Mouse (Mus musculus) 3T3-L1 (cell line): ENCODE data around the gene Smbd1.

Source experiments
- DNase-seq: peaks from one replicate; pipeline ENCODE4 v3.0.0-alpha.2; 2015; ENCODE audit warnings: low read depth, low spot score

Smbd1 gene

GRCm38 (mm10) chr16:32813362-32813761 lies 3.1 kb upstream of the Smbd1 start:
- peak; percentile 19 for DNase-seq

GRCm38 (mm10) chr16:32812888-32813361 lies 2.6 kb upstream of the Smbd1 start:
- peak; percentile 93 for DNase-seq

GRCm38 (mm10) chr16:32807408-32808185 lies 2.7 kb downstream of the Smbd1 start:
- no peak for DNase-seq

GRCm38 (mm10) chr16:32805151-32805550 lies 5.1 kb downstream of the Smbd1 start:
- DNase-seq, result no peak

- no peak for DNase-seq
Observed at GRCm38 (mm10) chr16:32803901-32804300, 6.4 kb downstream of the Smbd1 start.

GRCm38 (mm10) chr16:32803252-32803853 lies 6.9 kb downstream of the Smbd1 start:
- DNase-seq, result peak; percentile 52

GRCm38 (mm10) chr16:32797426-32797689 lies 12.9 kb downstream of the Smbd1 start, which contains the start of gene Muc20:
Muc20 (minus strand) TSS chr16:32797435.
- DNase-seq, result no peak

GRCm38 (mm10) chr16:32796676-32797425 lies 13.4 kb downstream of the Smbd1 start:
- DNase-seq, result no peak

- DNase-seq, result no peak
Observed at GRCm38 (mm10) chr16:32795177-32795576, 15.1 kb downstream of the Smbd1 start.

- no peak for DNase-seq
Observed at GRCm38 (mm10) chr16:32790056-32790455, 20.2 kb downstream of the Smbd1 start.

GRCm38 (mm10) chr16:32784840-32785239 lies 25.4 kb downstream of the Smbd1 start:
- DNase-seq, result no peak

GRCm38 (mm10) chr16:32783324-32784062 lies 26.8 kb downstream of the Smbd1 start:
- no peak for DNase-seq

GRCm38 (mm10) chr16:32778956-32779355 lies 31.3 kb downstream of the Smbd1 start:
- peak; percentile 31 for DNase-seq

GRCm38 (mm10) chr16:32776676-32777075 lies 33.6 kb downstream of the Smbd1 start:
- no peak for DNase-seq

GRCm38 (mm10) chr16:32766904-32767303 lies 43.4 kb downstream of the Smbd1 start:
- DNase-seq, result no peak

GRCm38 (mm10) chr16:32764961-32765360 lies 45.3 kb downstream of the Smbd1 start:
- no peak for DNase-seq

GRCm38 (mm10) chr16:32764550-32764949 lies 45.7 kb downstream of the Smbd1 start:
- DNase-seq, result no peak
